Mouse (Mus musculus): Measurements from ENCODE around the gene A930004D18Rik.

A930004D18Rik gene

DNA sequence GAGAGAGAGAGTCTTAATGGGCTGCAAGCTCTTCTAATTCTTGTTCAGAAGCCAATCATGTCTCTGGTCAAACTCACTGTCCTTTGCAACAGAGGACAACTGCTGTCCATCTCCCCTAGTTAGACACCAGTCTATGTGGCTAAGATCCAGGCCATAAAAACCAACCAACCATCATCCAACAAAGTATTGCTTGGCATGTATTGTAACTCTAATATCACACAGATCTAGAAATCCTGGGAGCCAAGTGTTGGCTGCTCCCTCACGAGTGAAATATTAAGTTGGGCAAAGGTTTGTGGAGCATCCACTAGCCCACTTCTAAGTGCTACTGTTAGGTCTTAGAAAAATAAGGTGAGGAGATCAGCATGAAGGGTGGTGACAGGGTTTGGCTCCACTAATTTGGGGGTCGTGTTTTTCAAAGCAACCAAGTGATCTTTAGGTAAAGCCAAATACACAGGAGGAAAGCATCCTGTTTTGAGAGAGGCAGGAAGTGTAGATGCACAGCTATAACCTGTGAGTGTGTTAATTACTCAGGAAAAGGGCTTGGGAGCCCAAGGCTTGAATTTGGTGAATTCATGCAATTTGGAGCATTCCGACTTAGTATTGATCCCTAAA, 710 bp upstream of the A930004D18Rik start:
- in situ Hi-C loops (cut with MboI, MseI), result no loop called here

DNA sequence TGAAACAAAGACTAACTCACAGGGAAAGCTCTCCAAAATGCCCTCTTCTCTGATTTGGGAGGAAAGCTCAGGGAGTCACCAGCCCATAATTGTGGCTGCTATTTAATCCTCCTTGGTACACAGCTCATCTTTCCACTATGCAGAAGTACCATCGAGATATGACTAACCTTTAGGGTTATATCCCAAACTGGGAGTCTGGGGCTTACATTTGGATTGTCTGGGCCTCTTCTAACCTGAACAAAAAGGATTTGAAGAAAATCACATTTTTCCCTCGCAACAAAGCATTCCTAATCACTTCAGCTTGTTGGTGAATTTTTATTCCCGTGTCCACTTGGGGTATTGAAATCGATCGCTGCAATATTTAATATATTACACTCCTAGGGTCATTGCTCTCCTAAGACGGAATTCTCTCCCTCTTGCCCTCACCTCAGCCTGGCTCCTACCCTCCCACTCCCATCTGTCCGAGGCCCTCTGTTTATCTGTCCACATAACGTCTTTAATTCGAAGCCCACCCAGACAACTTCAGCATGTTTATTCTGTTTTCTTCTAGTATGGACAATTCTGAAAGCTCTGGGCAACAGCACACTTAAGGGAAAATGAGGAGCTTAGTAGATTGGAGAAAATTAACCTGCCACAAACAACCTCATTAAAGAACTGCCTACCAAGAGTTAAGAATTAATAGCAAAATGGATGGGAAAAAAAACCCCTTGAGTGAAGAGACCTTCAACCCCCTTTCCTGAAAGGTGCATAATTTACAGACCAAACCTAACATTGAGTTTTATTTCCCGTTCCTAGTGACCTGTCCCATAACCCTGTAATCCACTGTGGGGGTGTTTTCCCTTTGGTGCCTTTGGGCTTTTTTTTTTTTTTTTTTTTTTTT, 2.9 kb downstream of the A930004D18Rik start:
- in situ Hi-C loops (cut with MboI, MseI), result no loop called here

DNA sequence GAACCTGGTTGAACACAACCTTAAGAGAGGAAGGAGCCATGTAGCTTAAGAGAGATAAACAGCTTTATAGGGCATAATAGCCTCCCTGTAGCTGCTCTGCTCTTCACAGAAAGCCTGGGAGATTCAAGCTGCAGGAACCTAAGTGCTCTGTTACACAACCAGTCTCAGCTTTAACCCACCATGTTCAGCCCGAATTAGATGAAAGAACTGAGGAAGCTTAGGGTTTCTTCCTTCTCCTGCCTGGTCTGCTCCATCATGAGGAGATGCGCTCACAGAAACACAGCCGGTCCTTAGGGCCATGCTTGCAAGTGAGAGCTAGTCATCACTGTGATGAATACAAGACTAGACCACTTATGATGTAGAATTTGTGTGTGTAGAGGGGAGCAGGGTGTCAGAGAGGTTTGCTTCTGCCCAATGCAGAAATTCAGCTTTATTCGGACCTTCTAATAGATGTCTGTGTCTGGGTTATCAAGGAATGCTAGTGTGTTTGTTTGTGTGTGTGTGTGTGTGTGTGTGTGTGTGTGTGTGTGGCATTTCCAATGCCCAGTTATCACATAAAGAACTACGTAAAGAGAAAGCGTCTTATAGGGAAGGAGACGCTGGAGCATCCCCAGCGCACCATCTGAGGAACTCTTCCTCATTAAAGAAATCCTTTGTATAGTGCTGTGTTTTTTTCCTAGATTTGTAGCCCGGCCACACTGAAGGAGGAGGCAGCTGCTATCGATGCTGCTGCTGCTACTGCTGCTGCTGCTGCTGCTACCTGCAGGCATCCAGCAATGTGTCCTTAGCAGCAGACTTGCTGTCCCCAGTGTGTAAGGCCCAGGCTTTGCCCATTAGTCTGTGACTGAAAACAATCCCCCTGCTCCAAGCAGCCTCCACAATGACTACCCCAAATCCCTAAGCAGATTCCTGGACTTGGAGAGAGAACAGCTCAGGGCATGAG, 4.1 kb downstream of the A930004D18Rik start:
- in situ Hi-C loops (cut with MboI, MseI), result no loop called here

DNA sequence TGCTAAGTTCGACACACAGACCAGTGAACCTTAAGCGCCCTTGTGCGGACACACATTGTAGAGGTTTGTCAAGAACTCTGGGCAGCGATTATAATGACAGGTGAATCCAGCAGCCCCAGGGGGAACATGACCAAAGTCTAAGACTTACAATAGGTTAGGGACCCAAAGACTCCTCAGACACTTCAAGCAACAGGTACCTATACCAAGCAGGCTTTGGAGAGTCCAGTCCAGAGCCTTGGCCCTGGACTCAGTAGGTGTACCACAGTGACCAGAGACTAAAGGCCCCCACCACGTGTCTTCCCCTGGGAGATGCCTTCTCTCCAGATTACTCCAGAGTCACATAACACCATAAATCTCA, 5.0 kb downstream of the A930004D18Rik start:
- in situ Hi-C loops (cut with MboI, MseI), result no loop called here

DNA sequence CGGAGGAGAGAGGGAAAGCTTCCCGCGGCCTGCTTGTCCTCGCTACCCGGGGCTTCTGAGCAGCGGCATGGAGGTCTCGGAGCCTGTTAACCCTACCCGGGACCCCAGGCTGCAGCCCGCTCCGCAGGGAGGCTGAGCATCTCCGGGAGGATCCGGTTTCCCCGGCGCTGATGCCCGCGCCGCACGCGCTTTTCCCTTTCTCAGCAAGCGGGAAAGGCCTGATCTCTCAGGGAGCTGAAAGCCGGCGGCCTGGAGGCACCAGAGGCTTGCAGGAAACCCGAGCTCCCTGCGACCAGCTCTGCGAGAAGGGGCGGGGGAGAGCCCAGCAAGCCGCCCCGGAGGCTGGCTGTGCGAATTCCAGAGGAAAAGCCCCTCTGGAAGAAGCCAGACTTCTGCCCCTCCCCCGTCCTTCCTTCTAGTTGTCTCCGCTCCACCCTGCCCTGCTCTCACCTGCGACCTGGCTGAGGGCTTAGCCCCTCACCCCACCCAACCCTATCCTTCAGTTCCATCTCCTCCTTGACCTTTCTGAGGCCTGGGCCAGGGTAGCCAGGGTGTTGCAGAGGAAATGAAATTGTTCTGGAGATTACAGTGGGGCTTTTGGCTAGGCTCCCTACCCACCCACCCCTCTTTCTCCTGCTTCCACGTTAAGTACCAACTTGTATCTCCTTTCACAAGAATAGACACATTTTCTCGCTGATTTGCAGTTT, 5.6 kb downstream of the A930004D18Rik start:
- in situ Hi-C loops (cut with MboI, MseI), result no loop called here

DNA sequence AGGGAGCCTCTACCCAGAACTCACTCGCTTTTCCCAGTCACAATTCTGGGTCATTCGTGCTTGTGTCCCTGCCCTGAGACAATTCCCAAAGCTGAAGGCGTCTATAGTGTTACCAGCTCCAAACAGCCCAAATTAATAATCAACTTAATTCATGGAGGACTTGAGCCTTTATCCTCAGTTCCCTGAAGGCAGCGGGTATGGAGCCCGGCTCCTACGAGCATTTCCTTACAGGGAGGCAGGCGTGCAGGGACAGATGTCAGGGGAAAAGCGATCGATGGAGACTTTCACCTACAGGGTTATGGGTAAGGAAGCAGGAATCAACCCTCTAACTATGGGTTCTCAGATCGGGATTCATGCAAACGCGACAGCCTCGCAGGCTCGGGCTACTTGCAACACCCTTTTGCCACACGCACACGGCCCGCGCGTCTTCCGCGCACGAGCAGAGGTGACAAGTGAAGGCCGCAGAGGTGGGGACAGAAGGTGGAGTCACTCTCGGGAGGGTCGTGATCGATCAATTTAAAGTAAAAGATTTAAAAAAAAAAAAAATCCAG, 6.2 kb downstream of the A930004D18Rik start:
- in situ Hi-C loops (cut with MboI, MseI), result no loop called here

DNA sequence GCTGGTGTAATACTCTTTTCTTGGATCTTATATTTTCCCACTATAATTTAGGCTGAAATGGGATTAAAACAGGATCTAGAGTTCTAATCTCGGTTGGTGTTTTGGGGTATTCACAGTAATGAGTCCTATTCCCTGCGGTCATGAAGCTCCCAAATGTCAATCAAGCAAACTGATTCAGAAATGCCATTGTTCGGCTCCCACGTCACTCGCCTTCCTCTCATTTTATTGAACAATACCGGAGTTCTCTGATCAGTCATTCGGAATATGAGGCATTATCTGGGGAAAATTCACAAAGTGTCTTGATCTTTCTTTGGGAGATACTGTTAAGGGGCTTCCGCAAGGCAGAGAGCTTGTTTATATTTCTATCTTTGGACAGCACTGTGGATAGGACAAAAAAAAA, 7.0 kb downstream of the A930004D18Rik start:
- in situ Hi-C loops (cut with MboI, MseI), result no loop called here

DNA sequence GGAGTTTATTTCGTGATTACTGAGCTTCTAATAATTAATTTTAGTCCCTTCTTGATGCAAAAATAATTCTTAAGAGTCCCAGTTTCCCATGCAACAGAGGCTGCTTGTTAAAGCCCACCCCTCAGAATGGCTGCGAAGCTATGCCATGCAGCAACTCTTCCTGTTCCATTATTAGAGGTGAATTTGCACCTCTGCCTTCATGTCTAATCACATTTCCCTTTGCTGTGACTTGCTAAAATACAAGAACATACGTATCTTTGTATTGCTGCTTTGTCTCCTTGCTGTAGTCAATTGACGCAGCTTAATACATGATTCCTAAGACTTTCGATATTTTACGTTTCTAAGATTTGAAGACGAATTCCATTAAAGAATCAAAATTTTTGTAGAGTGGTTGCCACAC, 7.9 kb downstream of the A930004D18Rik start:
- in situ Hi-C loops (cut with MboI, MseI), result no loop called here

DNA sequence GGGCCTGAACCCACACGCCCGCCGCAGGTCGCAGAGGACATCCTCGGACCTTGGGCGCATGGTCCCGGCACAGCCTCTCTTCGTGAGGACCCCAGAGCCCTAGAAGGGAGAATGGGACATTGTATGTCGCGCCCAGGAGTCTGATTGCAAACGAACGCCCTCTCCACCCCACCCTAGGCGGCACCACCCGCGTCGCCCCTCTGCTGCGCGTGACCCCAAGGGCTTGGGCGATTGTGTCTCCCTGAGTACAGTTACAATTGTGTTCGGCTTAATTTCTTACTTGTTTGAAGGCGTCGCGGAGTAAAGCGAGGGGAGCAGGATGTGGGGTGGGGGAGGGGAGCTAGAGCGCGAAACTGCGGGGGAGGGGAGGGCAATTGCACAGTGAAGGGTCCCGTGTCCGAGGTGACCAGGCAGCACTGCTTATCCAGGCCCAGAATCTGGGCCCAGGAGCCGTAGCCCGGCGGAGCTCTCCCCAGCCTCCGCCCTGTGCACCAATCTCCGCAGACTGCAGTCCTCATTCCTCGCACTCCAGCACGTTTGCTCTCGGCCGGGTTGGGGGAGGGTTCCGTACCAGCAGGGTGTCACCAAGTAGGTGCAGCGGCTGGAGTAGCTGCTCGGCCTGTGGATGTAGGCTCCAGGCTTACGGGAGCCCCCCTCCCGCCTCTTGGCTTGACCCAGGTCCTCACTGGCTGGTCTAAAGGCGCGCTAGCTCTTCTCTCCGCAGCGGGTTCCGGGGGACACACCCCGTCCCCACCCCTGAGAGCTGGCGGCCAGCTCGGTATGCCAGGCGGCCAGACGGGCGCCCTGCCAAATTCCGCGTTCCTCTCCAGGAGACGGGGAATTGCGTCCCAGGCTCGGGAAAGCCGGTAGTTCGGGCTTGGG, 9.2 kb downstream of the A930004D18Rik start:
- in situ Hi-C loops (cut with MboI, MseI), result no loop called here

DNA sequence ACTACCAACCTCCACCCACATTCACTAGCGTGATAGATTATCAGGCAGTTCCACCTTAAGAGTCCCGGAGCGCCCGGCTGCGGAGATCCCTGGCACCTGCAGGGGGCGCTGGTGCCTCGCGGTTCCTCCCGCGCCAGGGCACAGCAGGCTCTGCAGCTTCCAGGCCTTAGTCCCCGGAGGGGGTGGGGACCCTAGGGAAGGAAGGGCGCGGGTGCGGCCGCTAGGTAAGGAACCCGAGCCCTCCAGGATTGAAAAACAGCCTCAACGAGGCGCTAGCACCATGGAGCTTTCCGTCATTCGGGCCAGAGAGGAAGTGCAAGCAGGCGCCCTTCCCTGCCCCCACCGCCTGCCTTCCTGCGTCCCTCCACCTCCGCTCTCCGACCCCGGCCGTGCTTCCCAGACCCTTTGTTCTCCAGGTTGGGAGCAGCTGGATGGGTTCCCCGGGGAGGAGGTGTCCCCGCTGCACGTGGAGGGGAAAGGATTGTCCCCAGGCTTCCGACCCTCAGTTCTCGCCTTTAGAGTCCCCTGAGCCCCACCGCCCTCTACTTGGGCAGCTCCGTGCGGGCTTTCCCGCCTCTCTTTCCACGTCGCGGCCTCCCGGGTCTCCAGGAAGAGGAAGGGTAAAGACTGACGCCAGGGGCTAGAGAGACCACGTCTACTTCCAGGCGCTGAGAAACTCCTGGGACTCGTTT, 9.9 kb downstream of the A930004D18Rik start:
- in situ Hi-C loops (cut with MboI, MseI), result no loop called here

DNA sequence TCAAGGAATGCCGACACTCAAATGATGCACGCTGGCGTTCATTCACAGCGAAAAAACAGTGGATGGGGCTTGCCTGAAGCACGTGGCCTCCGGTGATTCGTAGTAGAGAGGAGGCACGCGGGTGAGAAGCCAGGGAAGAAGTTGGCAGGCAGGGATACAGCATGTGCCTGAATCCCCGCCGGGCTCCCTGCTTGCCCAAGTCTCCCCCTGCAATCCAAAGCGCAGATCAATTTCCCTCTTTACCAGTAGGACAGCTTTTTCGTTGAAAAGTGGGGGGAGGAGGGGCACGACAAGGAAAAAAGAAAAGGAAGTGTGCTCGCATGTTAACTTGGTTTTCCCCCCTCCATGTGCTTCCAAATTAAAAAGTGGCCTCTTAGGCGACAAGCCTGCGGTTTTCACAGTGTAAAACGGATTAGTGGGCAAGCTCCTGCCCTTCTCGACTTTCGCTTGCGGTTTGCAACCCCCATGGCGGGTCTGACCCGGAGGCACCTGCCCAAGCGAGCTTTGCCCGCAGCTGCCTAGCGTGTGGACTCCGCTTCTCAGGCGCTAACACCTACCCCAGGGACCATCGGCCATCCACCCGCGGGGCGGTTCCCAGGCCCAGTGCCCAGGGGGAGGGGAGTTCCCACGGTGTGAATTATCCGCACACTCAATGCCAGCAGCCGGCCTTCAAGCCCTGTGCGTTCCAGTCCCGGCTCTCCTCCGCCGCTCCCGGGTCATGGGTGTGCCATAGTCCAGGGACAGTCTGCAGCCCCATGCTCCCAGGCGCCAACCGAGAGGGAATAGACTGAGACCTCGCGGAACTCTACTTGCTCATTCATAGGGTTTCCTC, 11.2 kb downstream of the A930004D18Rik start:
- in situ Hi-C loops (cut with MboI, MseI), result no loop called here

DNA sequence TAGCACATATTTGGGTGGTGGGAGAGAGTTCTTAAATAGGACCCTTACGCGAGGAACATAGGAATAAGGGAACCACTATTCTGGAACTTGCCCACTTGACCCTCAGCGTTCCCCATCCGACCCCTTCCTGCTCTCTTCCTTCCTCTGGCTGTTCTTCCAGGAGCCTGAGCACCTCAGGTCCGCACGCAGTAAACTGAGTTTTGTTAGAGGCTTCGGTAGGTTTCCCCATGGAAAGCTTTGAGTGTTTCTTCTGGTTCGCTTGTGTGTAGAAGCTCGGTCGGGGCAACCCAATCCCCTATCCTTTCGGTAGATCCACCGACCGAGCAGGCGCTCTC, 11.8 kb downstream of the A930004D18Rik start:
- in situ Hi-C loops (cut with MboI, MseI), result no loop called here

DNA sequence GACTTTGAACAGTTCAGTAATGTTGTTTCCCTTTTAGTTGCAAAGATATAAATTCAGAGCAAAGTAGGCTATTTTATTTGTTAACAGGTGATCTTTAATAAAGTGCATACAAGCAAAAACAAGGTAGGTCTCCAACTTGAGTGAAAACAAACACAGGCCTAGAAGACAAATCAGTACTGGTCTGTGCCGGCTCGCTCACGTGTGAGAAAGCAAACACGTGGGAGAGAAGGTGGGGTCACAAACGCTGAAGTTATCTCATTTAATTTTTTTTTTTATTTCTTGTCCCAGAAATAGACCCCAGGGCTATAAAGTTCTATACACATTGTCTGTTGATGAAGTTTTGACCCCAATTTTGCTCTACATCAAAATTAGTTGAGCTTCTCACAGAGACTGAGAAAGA, 12.4 kb downstream of the A930004D18Rik start:
- in situ Hi-C loops (cut with MboI, MseI), result no loop called here

DNA sequence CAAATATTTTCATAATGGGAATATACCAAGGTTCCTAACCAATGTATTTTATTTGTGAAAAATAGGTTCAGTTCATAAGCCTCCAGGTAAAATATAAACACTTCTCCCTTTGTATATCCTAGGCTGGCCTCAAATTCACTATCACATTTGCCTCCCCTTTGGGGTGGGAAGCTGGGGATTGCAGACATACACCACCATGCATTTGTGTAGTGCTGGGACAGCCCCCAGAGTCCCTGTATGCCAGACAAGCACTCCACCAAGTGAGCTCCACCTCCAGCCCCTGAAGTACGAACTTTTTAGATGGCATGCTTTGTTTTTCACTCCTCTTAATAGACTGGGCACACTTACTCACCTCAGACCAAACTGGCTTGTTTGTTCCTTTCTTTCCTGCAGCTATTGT, 14.7 kb downstream of the A930004D18Rik start:
- in situ Hi-C loops (cut with MboI, MseI), result no loop called here

DNA sequence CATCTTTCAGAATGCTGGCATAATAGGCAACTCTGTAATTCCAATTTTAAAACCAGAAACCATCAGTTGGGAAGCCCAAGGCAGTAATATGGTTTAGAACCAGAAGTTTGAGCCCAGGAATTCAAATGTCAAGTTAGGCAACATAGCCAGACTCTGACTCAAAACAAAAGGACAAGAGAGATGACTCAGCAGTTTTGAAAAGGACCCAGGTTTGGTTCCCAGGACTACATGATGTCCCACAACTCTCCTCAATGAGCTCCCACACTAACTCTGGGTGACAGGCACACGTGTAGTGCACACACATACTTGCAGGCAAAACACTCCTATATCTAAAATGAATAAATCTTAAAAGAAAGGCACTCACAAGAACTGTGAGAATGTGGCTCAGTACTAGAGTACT, 18.4 kb downstream of the A930004D18Rik start:
- in situ Hi-C loops (cut with MboI, MseI), result no loop called here

DNA sequence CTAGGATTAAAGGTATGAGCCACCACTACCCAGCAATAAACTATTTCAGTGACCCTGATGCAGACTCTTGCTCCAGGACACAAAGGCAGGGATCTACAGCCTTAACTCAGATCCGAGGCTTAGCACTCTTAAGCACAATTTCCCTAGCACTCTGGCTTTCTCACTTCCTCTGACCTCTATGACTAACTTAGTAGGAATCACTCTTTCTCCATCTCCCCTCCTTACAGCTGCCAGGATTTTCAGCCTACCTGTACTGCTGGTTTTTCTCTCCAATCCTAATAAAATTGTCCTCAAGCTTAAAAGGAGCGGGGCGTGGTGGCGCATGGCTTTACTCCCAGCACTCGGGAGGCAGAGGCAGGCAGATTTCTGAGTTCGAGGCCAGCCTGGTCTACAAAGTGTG, 20.2 kb downstream of the A930004D18Rik start:
- in situ Hi-C loops (cut with MboI, MseI), result no loop called here

DNA sequence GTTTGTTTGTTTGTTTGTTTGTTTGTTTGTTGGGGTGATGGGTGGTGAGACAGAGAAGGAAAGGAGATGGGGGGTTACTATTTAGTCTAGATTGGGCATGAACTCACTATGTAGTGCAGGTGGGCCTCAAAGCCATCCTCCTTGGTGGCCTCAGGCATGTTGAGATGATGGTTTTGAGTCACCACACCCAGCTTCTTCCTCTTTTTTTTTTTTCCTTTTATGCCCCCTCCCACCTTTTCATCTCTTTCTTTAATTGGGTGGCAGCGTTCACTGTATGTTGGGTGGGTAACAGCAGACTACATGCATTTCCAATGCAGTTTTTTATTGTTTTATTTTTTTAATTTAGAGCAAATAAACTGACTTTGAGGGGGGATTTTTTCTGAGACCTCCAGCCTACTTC, 20.9 kb downstream of the A930004D18Rik start:
- in situ Hi-C loops (cut with MboI, MseI), result no loop called here

DNA sequence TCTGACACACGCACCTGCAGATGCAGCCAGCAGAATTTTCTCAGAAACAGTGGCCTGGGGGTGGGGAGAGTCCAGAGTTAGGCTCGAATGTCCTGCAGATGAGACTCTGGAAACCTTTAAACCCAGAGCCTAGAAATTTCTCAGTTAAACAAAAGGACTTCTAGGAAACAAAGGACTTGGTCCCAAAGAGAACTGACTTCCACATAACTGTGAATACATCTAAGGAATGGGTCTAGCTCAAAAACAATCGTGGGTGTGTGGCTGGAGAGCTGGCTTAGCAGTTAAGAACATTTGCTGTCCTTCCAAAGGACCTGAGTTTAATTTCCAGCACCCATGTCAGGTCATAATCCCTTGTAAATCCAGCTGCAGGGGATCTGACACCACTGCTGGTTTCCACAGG, 22.0 kb downstream of the A930004D18Rik start:
- in situ Hi-C loops (cut with MboI, MseI), result no loop called here

DNA sequence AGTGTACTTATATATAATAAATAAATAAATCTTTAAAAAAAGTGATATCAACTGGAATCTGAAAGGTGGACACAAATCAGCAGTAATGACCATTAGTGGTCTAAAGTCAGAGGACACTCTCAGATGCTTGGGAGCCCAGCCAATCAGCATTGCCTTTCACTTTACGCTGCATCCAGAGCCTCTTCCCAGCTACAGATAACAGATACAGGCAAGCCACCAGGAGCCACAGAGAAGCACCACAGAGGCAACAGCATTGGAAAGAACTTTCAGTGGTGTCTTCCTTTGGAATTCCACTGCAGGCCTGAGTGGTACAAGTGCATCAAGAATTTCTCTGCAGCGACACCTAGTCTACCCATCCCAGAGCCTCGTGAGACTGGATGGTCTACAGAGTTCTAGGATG, 24.7 kb downstream of the A930004D18Rik start:
- in situ Hi-C loops (cut with MboI, MseI), result no loop called here
